Mouse (Mus musculus): ENCODE measurements around the gene Ptprm. TPM values are rescaled to one million over a fixed set of nuclear protein-coding genes. Genes with fewer than 3 reads are reported as not detected.

Ptprm gene
- polyA plus RNA-seq, 1 experiment from 2014 or later = 11.2 TPM

- Histone ChIP-seq H3K9ac (no peak overlapping the region), H3K27ac (no peak overlapping the region), H3K27me3 (replicated peaks) (no peaks in the 10 kb centered on the region), H3K36me3 (no peaks in the 10 kb centered on the region), H3K4me1 (replicated peaks) (0 out of 2 replicates have a peak, but pooled peaks cover under 1% of the 10 kb centered on the region), H3K4me3 (replicated peaks) (no peak overlapping the region), H3K4me2 (replicated peaks) (no peak overlapping the region), H3K9me3 (no peaks in the 10 kb centered on the region)
- no peak for ATAC-seq
- 80% methylated on average over 4 of the region's 4 CpGs for WGBS
Observed at GRCm38 (mm10) chr17:67302074-67302473, 52.2 kb downstream of the Ptprm start.

DNA sequence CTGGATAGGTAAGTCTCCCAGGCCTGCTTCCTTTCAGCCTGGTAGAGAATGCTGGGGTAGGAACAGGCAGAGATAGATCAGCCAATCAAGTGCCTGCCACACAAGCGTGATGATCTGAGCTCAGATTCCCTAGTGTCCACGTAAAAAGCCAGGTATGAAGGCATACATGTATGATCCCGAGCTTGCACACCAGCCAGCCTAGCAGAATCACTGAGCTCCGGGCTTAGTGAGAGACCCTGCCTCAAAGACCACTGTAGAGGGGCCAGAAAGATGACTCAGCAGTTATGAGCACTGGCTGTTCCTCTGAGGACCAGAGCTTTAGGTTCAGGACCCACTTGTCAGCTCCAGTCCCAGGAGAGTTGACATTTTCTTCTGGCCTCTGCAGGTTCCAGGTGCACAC lies 52.9 kb downstream of the Ptprm start:
- no peaks in the 10 kb centered on the region for H3K9me3 ChIP-seq
- no peak overlapping the region for H3K4me3 ChIP-seq (replicated peaks)
- H3K9ac ChIP-seq = no peak overlapping the region
- no peak for ATAC-seq
- no peak overlapping the region for H3K4me2 ChIP-seq (replicated peaks)
- H3K27me3 ChIP-seq (replicated peaks) = no peaks in the 10 kb centered on the region
- no peak overlapping the region for H3K27ac ChIP-seq
- 90% methylated on average over 4 of the region's 4 CpGs for WGBS
- H3K4me1 ChIP-seq (replicated peaks) = 0 out of 2 replicates have a peak, but pooled peaks cover 2% of the 10 kb centered on the region
- no peaks in the 10 kb centered on the region for H3K36me3 ChIP-seq

DNA sequence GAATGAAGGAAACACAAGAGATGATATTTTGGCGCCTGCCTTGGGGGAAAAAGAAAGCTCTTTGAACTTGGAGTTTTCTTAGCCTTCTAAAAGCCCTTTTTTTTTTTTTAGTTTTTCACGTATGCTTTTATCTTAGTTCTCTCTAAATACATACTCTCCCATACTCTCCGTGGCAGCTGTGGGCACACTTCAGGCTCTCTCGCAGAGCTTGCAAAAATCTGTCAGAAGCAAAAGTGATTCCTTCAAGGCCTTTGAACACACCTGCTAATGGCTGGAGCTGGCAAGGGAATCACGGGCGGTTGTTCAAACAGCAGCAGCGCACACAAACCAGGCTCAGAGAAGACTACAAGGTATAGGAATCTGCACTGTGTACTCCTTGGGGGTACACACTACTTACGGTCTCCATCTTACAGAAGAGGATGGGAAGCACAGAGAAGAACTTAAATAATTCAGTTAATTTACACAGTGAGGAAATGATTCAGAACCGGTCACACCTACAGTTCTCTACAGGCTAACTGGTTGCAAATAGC lies 55.9 kb downstream of the Ptprm start:
- ATAC-seq = 0 out of 2 replicates have a peak, but pooled peaks have one; percentile 45
- no peak overlapping the region for H3K9ac ChIP-seq
- H3K27me3 ChIP-seq (replicated peaks) = no peaks in the 10 kb centered on the region
- H3K4me2 ChIP-seq (replicated peaks) = no peak overlapping the region
- H3K9me3 ChIP-seq = no peaks in the 10 kb centered on the region
- H3K27ac ChIP-seq = no peak overlapping the region
- H3K4me1 ChIP-seq (replicated peaks) = 0 out of 2 replicates have a peak, but pooled peaks cover 2% of the 10 kb centered on the region
- H3K4me3 ChIP-seq (replicated peaks) = no peak overlapping the region
- 59% methylated on average over 9 of the region's 9 CpGs for WGBS
- H3K36me3 ChIP-seq = no peaks in the 10 kb centered on the region

GRCm38 (mm10) chr17:67296604-67297595 lies 57.4 kb downstream of the Ptprm start:
- no peak overlapping the region for H3K27ac ChIP-seq
- no peaks in the 10 kb centered on the region for H3K36me3 ChIP-seq
- no peak overlapping the region for H3K4me2 ChIP-seq (replicated peaks)
- no peak overlapping the region for H3K9ac ChIP-seq
- peak; percentile 71 for ATAC-seq
- WGBS = 82% methylated on average over 13 of the region's 13 CpGs
- no peak overlapping the region for H3K4me3 ChIP-seq (replicated peaks)
- H3K4me1 ChIP-seq (replicated peaks) = 0 out of 2 replicates have a peak, but pooled peaks cover 2% of the 10 kb centered on the region
- H3K9me3 ChIP-seq = no peaks in the 10 kb centered on the region
- no peaks in the 10 kb centered on the region for H3K27me3 ChIP-seq (replicated peaks)

- 20% methylated on average over 16 of the region's 16 CpGs for WGBS
- Histone ChIP-seq H3K9ac (no peak overlapping the region), H3K36me3 (no peaks in the 10 kb centered on the region), H3K9me3 (no peaks in the 10 kb centered on the region), H3K27me3 (replicated peaks) (no peaks in the 10 kb centered on the region), H3K4me1 (replicated peaks) (peaks cover 5% of the 10 kb centered on the region; the same call in 1 of the 2 replicates), H3K4me3 (replicated peaks) (no peak overlapping the region), H3K4me2 (replicated peaks) (peak overlapping the region; percentile 34; the same call in 1 of the 2 replicates), H3K27ac (no peak overlapping the region)
- peak; percentile 47; the same call in 1 of the 2 replicates for ATAC-seq
Observed at GRCm38 (mm10) chr17:67290662-67291240, 63.5 kb downstream of the Ptprm start.

- H3K4me2 ChIP-seq (replicated peaks) = no peak overlapping the region
- H3K4me1 ChIP-seq (replicated peaks) = peaks cover 5% of the 10 kb centered on the region; the same call in 1 of the 2 replicates
- 77% methylated on average over 3 of the region's 3 CpGs for WGBS
Observed at GRCm38 (mm10) chr17:67287501-67287900, 66.8 kb downstream of the Ptprm start.

GRCm38 (mm10) chr17:67281640-67282170 lies 72.6 kb downstream of the Ptprm start:
- no peak overlapping the region for H3K4me2 ChIP-seq (replicated peaks)
- H3K27ac ChIP-seq = no peak overlapping the region
- H3K36me3 ChIP-seq = no peaks in the 10 kb centered on the region
- H3K9ac ChIP-seq = no peak overlapping the region
- 27% methylated on average over 13 of the region's 13 CpGs for WGBS
- H3K4me1 ChIP-seq (replicated peaks) = 0 out of 2 replicates have a peak, but pooled peaks cover 2% of the 10 kb centered on the region
- no peaks in the 10 kb centered on the region for H3K27me3 ChIP-seq (replicated peaks)
- no peak overlapping the region for H3K4me3 ChIP-seq (replicated peaks)
- ATAC-seq = no peak
- no peaks in the 10 kb centered on the region for H3K9me3 ChIP-seq

More at GRCm38 (mm10) chr17:67287501-67287900, 66.8 kb downstream of the Ptprm start:
- H3K27me3 ChIP-seq (replicated peaks) = no peaks in the 10 kb centered on the region
- no peak overlapping the region for H3K9ac ChIP-seq
- no peak overlapping the region for H3K27ac ChIP-seq
- ATAC-seq = no peak
- H3K36me3 ChIP-seq = no peaks in the 10 kb centered on the region
- no peak overlapping the region for H3K4me3 ChIP-seq (replicated peaks)
- H3K9me3 ChIP-seq = no peaks in the 10 kb centered on the region

DNA sequence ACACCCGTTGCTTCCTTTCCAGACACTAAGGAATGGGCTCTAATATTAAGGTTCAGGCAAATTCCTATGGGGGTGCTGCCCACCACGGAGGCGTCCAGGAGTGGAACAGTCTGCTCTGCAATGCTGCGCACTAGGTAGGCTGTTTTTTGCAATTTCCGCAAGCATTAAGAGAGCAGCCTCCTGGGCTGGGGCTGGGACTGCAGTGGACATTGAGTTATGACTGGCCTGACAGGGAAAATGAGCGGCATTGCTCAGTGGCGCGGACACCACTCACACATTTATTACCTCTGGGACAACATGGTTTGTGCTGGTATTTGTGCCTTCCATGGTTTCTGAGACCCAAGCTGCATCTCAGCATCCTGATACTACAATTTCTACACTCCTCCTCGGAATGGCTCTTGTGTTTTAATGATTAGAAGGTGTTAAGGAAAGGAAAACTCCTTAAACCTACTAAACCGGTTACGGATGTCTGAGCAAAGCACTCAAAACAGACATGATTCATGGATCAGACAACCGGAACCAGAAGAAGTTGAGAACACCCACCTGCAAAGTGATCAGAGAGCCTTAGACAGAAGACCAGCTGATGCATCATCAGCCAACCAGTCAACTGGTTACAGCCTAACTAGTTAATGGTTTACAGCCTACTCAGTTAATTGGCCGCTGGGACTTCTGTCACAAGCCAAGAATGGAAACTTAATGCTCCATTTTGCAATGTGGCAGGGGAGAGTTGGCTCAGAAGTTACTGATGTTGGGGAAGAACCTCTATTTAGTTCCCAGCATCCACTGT lies 76.9 kb downstream of the Ptprm start:
- no peak overlapping the region for H3K4me2 ChIP-seq (replicated peaks)
- 87% methylated on average over 13 of the region's 13 CpGs for WGBS
- H3K4me1 ChIP-seq (replicated peaks) = 0 out of 2 replicates have a peak, but pooled peaks cover 2% of the 10 kb centered on the region
- H3K27me3 ChIP-seq (replicated peaks) = no peaks in the 10 kb centered on the region
- no peak overlapping the region for H3K4me3 ChIP-seq (replicated peaks)
- H3K27ac ChIP-seq = no peak overlapping the region
- no peaks in the 10 kb centered on the region for H3K9me3 ChIP-seq
- no peak for ATAC-seq
- no peak overlapping the region for H3K9ac ChIP-seq
- H3K36me3 ChIP-seq = no peaks in the 10 kb centered on the region

DNA sequence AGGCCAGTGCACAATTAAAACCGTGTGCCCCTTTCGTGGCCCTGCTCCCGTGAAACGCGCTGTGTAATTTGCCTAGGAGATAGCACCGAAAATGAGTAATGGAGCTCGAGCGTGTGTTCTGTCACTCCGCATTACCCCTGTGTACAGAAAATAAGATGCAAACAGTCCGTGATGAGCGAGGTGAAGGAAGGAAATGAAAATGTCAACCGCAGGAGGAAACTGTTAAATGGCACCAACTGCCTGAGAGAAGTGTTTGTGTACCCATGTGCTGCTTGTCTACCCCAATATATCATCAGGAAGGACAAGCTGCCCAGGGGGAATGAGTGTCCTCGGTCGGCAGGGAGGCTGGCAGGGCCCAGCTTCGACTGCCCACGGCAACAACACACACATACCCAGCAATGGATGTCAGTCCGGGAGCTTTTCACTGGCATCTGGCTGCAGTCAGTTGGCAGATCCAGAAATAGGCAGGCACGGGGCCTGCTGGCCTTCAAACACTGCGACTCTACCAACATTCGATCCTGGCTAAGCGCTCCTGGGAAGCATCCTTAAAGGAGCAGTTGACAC lies 79.6 kb downstream of the Ptprm start:
- H3K4me1 ChIP-seq (replicated peaks) = no peaks in the 10 kb centered on the region
- H3K4me3 ChIP-seq (replicated peaks) = no peak overlapping the region
- no peaks in the 10 kb centered on the region for H3K36me3 ChIP-seq
- ATAC-seq = no peak
- H3K9me3 ChIP-seq = no peaks in the 10 kb centered on the region
- 58% methylated on average over 21 of the region's 21 CpGs for WGBS
- H3K9ac ChIP-seq = no peak overlapping the region
- H3K4me2 ChIP-seq (replicated peaks) = no peak overlapping the region
- no peak overlapping the region for H3K27ac ChIP-seq
- H3K27me3 ChIP-seq (replicated peaks) = no peaks in the 10 kb centered on the region

DNA sequence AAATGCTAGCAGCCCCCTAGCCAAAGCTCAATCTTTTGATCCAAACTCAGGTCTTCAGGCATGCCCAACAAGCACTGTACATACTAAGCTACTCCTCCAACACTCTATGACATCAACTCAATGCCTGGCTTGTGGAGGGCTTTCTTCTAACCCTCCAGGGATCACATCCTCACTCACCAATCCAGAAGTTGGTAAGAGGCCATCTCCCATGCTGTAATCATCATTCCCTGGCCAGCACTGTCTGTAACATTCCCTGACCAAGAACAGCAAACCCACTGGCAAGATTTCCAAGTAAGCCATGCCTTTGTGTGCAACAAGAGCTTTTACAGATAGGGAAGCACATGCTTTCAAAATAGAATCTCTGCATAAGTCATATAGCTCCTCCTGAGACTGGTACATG lies 81.3 kb downstream of the Ptprm start:
- Histone ChIP-seq H3K9me3 (no peaks in the 10 kb centered on the region), H3K36me3 (no peaks in the 10 kb centered on the region), H3K4me1 (replicated peaks) (no peaks in the 10 kb centered on the region), H3K9ac (no peak overlapping the region), H3K27ac (no peak overlapping the region), H3K4me2 (replicated peaks) (no peak overlapping the region), H3K27me3 (replicated peaks) (no peaks in the 10 kb centered on the region), H3K4me3 (replicated peaks) (no peak overlapping the region)
- no peak for ATAC-seq

GRCm38 (mm10) chr17:67268475-67269080 lies 85.7 kb downstream of the Ptprm start:
- 84% methylated on average over 9 of the region's 9 CpGs for WGBS
- Histone ChIP-seq H3K9me3 (no peaks in the 10 kb centered on the region), H3K36me3 (no peaks in the 10 kb centered on the region), H3K27me3 (replicated peaks) (no peaks in the 10 kb centered on the region), H3K4me3 (replicated peaks) (no peak overlapping the region), H3K9ac (no peak overlapping the region), H3K4me2 (replicated peaks) (no peak overlapping the region), H3K27ac (no peak overlapping the region), H3K4me1 (replicated peaks) (no peaks in the 10 kb centered on the region)
- no peak for ATAC-seq

Measured in intestine, embryonic 15.5 days (tissue).